Mouse (Mus musculus) ES-E14 (cell line): ENCODE data around the gene A630076J17Rik. TPM values are rescaled to one million over a fixed set of nuclear protein-coding genes. Genes with fewer than 3 reads are reported as not detected.
A peak's percentile ranks its signal among the peaks of the same experiment; 100 is the strongest.

ENCODE experiments used
- DNase-seq: peaks from one replicate; pipeline ENCODE4 v3.0.0-alpha.2; 2013; ENCODE audit warnings: low read depth, low spot score
- H3K27ac ChIP-seq: 2 replicates; pipeline ENCODE4 v1.5.1; 2012; ENCODE audit warnings: low read depth, mild to moderate bottlenecking, low read length, moderate library complexity, mixed read lengths; ENCODE audit not compliant: poor library complexity, insufficient read depth, severe bottlenecking
- H3K36me3 ChIP-seq: 2 replicates; pipeline ENCODE4 v1.6.1; 2012; ENCODE audit warnings: mild to moderate bottlenecking, low read length, moderate library complexity, mixed read lengths; ENCODE audit not compliant: control insufficient read depth, poor library complexity, insufficient read depth, severe bottlenecking
- H3K4me1 ChIP-seq, 2 experiments: fragments of 150-350 bp in 1 of 2; sonication (generic) in 1 of 2; 2 replicates each; pipeline ENCODE4 v1.6.1; 2012; ENCODE audit warnings: low read length in 2 of 2, mild to moderate bottlenecking in 1 of 2, mixed read lengths in 1 of 2; ENCODE audit not compliant: control insufficient read depth in 2 of 2, insufficient read depth in 2 of 2, poor library complexity in 1 of 2
- H3K4me3 ChIP-seq, 2 experiments: fragments of 150-350 bp in 1 of 2; sonication (generic) in 1 of 2; 2 replicates each; pipeline ENCODE4 v1.5.1; 2012; ENCODE audit warnings: low read length in 2 of 2, low read depth in 1 of 2, mild to moderate bottlenecking in 1 of 2, mixed read lengths in 1 of 2; ENCODE audit not compliant: insufficient read depth in 1 of 2, poor library complexity in 1 of 2, severe bottlenecking in 1 of 2
- H3K9ac ChIP-seq: 2 replicates; pipeline ENCODE4 v1.6.1; 2012; ENCODE audit warnings: low read depth, mild to moderate bottlenecking, low read length, mixed read lengths; ENCODE audit not compliant: poor library complexity, insufficient read depth, severe bottlenecking
- H3K9me3 ChIP-seq: fragments of 150-350 bp; sonication (generic); 2 replicates; pipeline ENCODE4 v1.6.1; 2012; ENCODE audit warnings: low read depth, mild to moderate bottlenecking, low read length; ENCODE audit not compliant: control insufficient read depth, insufficient read depth
- CHD2 ChIP-seq: IDR thresholded peaks from 2 replicates; pipeline ENCODE4 v1.6.1; 2014; ENCODE audit warnings: mild to moderate bottlenecking, low read depth, low read length, inconsistent platforms
- HCFC1 ChIP-seq: IDR thresholded peaks from 2 replicates; pipeline ENCODE4 v1.6.1; 2012; ENCODE audit warnings: low read length, inconsistent platforms, borderline replicate concordance; ENCODE audit not compliant: insufficient read depth
- MAFK ChIP-seq: IDR thresholded peaks from 2 replicates; pipeline ENCODE4 v1.6.1; 2014; ENCODE audit warnings: mild to moderate bottlenecking, low read depth, low read length, inconsistent platforms; ENCODE audit not compliant: insufficient read depth
- ZC3H11A ChIP-seq: IDR thresholded peaks from 2 replicates; pipeline ENCODE4 v1.6.1; 2012; ENCODE audit warnings: low read depth, mild to moderate bottlenecking, inconsistent platforms, low read length, borderline replicate concordance
- ZNF384 ChIP-seq: IDR thresholded peaks from 2 replicates; pipeline ENCODE4 v1.6.1; 2012; ENCODE audit warnings: low read depth, low read length, inconsistent platforms
- in situ Hi-C, 2 experiments: fragments of 600-800 bp; cut with MboI; formaldehyde crosslinking; loops; one replicate each; pipeline ENCODE4 v1.15.1; 2025; ENCODE audit warnings: low sequenced_read_pairs in 2 of 2, inconsistent platforms in 1 of 2; ENCODE audit not compliant: unreplicated experiment in 2 of 2
- total RNA-seq: library from RNA; depleted of rRNA; stranded (reverse); fragments of 300-350 nt; gene quantifications from 2 replicates; pipeline ENCODE4 v1.2.3, GENCODE M21; 2012

The A630076J17Rik gene
- total RNA-seq, 1 experiment, result not detected

DNA sequence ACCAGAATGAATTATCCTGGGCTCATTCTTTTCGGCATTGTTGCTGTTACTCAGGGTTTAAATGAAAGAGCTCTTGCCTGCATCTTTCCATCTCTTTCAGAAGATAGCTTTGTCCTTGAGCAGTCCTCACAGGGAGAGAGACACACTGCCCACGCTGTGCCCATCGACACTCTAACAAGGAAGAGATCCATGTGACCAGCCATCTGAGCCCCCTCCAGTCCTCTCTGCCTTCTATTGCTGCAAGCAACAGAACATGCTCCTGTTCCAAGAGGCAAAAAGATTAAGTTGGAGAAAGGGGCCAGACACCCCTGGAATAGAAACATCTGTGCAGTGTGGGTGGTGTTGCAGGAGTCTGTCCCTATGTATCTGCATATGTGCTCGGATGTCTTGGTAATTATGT lies 43.4 kb upstream of the A630076J17Rik start:
- H3K4me3 ChIP-seq, result no peak overlapping the region
- no peaks in the 10 kb centered on the region for H3K4me1 ChIP-seq
- in situ Hi-C loops, result no loop called here
- H3K9ac ChIP-seq, result no peak overlapping the region
- no peak for DNase-seq
- TF ChIP-seq ZNF384, result no peak
- no peak for TF ChIP-seq CHD2
- TF ChIP-seq HCFC1, result no peak
- H3K9me3 ChIP-seq, result no peaks in the 10 kb centered on the region
- no peak overlapping the region for H3K27ac ChIP-seq
- no peaks in the 10 kb centered on the region for H3K36me3 ChIP-seq

DNA sequence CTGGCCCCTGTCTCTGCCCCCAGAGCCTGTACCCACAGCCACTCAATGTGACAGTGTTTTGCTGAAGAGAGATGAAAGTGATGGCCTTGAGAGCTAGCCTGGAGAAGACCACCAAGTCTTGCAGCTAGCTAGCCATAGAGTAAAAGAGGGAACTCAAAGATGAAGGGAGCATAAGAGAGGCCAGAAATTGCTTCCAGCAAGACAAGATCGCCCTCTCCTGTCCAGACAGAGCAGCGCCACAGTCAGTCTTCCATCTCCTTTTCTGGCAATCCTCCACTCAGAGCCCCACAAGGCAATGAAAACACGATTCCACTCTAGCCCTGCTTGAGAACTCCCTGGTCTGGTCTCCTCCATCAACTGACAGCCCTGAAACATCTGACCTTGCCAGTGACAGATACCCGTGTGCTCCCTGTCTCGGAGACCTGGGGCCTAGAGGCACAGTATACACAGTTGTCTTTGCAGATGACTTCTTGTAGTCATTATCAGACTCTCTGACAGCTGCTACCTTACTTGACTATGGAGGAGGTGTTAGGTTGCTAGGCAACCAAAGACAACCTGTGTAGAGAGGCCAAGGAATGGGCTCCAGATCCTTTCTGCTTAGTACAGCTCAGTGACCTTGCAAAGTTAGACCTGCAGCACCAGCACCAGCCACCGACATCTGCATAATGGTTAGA lies 42.1 kb upstream of the A630076J17Rik start:
- H3K4me3 ChIP-seq, result no peak overlapping the region
- no peaks in the 10 kb centered on the region for H3K4me1 ChIP-seq
- in situ Hi-C loops, result no loop called here
- H3K27ac ChIP-seq, result no peak overlapping the region
- H3K36me3 ChIP-seq, result no peaks in the 10 kb centered on the region
- no peak for DNase-seq
- TF ChIP-seq ZC3H11A (peak; percentile 79), HCFC1 (no peak)
- H3K9me3 ChIP-seq, result no peaks in the 10 kb centered on the region
- H3K9ac ChIP-seq, result no peak overlapping the region

DNA sequence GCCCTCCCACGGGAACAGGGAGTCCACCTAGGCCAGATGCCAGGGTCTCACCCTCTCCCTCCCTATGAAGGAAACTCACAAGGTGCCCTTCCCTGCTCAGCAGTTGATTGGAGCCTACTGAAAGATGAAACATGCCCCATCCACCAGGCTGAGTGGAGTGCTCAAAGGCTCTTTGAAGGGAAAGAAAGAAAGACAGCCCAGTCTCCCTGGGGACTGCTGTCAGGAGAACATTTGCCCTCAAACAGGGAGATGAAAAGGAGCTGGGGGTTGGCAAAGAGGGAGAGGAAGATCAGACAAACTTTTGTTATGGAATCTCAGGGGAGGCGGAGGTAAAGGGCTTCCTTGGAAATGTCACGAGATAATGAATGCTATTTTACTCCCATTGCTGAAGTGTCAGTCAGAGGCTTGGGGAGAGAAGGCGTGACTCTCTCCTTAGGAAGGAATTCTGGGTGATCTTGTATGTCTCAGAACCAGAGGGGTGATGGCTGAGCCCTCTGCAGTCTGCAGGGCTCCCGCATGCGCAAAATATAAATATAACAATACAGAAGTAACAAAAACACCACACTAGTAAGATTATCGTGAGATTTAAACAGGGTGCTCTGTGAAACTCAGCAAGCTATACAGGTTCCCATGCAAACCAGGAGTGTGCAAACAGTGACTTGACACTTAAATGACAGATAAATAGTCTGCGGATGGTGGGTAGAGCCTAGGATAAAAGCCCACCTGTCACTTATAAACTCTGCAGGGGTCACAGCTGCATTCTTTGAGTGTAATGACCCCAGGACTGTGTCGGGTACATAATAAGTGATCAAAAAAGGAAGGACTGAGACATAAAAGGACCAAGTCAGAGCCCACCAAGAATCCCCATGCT lies 28.9 kb upstream of the A630076J17Rik start:
- TF ChIP-seq MAFK (no peak), HCFC1 (no peak), ZC3H11A (no peak)
- no peaks in the 10 kb centered on the region for H3K9me3 ChIP-seq
- H3K36me3 ChIP-seq, result no peaks in the 10 kb centered on the region
- H3K4me3 ChIP-seq, result no peak overlapping the region
- DNase-seq, result no peak
- in situ Hi-C loops, result no loop called here
- no peak overlapping the region for H3K27ac ChIP-seq
- H3K4me1 ChIP-seq, result peaks cover 2 to 3% of the 10 kb centered on the region in 2 experiments; a peak in 1 of 4 replicates
- H3K9ac ChIP-seq, result no peak overlapping the region

DNA sequence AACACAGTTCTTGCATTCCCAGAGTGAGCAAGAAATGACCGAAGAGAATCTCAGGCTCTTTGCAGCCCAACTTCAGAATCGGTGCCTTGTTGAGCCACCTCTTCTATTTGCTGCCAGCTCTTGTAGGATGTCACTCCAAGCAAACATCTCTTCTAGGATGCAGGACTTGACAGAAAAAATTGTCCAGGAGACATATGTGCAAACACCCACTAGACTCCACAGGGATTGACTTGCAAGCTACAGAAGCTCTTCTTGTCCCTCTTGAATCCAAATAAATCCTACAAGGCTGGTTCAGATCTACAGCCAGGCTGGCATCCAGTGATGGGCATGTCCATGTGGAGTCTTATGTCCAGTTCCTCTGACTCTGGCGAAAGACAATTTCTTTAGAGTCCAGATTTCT lies 26.0 kb upstream of the A630076J17Rik start:
- TF ChIP-seq CHD2, result no peak
- TF ChIP-seq MAFK, result no peak
- no peak for TF ChIP-seq ZC3H11A
- TF ChIP-seq ZNF384, result no peak
- no peak for TF ChIP-seq HCFC1
- no peak overlapping the region for H3K9ac ChIP-seq

DNA sequence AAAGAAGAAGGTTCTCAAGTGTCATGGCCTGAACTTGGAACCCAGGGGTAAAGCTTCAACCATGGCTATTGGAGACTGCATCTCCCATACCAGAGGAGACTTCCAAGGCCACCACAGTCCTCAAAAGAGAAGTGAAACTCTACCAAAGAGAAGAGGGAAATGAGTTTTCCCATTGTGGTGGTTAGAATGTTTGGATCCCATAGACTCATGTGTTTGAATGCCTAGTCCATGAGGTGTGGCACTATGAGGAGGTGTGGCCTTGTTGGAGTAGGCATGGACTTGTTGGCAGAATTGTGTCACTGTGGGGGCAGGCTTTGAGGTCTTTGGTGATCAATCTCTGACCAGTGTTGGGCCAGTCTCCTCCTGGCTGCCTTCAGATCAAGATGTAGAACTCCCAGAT lies 25.2 kb upstream of the A630076J17Rik start:
- Histone ChIP-seq H3K9ac (no peak overlapping the region), H3K4me3 (no peak overlapping the region), H3K4me1 (peaks cover 2 to 3% of the 10 kb centered on the region in 2 experiments; a peak in 1 of 4 replicates), H3K27ac (no peak overlapping the region), H3K36me3 (no peaks in the 10 kb centered on the region), H3K9me3 (no peaks in the 10 kb centered on the region)
- in situ Hi-C loops, result no loop called here
- TF ChIP-seq MAFK (no peak), ZC3H11A (no peak), ZNF384 (no peak), CHD2 (no peak), HCFC1 (no peak)
- DNase-seq, result no peak

More for the DNA sequence above, 26.0 kb upstream of the A630076J17Rik start:
- in situ Hi-C loops, result no loop called here
- no peaks in the 10 kb centered on the region for H3K36me3 ChIP-seq
- H3K4me3 ChIP-seq, result no peak overlapping the region
- H3K9me3 ChIP-seq, result no peaks in the 10 kb centered on the region
- no peak for DNase-seq
- H3K4me1 ChIP-seq, result peaks cover 2 to 3% of the 10 kb centered on the region in 2 experiments; a peak in 1 of 4 replicates
- H3K27ac ChIP-seq, result no peak overlapping the region
